Mouse (Mus musculus): ENCODE measurements around the gene Mindy3.

The Mindy3 gene

GRCm38 (mm10) chr2:12301431-12302170, 117.7 kb downstream of the Mindy3 start, which contains the start of gene Itga8:
Gene Itga8, minus strand, starts transcription at chr2:12301922.
- DNase-seq (ENCODE audit: low spot score) = peak; percentile 83

DNA sequence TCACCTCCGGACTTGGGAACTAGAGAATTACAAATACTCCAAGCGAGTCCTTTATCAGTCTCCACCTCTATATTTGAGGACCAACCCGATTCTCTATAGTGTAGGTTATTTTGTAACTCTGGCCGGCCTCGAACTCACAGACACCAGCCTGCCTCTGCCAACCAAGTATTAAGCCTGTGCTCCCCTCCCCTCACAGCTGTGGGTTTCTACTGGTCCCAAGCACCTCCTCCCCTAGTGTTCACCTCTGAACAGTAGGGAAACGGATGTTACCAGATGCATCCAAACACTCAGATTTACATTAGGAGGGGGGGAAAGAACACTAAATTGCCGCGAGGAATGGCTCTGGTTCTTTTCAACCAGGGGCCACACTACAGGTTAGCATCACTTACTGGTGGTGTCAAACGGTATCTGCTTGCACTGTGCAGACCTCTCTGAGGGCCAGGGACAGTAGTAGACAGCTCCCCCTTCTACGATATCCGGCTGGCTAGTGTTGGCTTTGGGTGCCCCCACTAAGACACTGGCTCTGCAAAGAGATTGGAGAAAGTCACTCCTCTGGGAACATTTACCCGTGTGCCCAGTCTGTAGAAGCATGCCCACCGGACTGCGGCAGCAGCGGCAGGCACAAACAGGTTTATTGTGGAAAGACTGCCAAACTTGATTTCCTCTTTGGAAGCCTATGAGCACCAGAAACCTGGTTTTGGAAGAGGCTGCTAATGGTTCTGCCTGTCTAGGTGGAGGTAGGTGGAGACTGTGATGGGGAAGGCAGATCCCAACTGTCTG, 118.6 kb downstream of the Mindy3 start:
- no peak for DNase-seq (ENCODE audit: low spot score)

DNA sequence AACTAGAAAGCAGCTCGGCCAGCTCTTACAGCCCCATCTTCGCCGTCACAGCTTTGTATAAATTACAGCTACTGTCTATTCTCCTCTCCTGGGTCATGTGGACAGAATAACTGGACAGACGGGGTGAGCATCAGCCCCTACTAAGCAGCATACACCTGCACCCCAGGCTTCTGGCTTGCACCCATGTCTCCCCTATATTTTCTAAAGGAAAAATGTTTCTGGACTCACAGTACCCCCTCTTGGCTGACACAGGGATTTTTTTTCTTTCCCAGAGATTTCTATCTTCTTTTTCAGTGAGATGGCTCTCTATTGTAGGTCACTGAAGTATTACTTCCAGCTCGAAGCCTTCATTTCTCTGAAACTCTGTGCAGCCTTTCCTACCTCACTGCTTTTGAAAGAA, 122.0 kb downstream of the Mindy3 start:
- no peak for DNase-seq (ENCODE audit: low spot score)

Data from urinary bladder, postnatal 25 days (tissue).